Mouse (Mus musculus) heart, adult 2 months (tissue): ENCODE measurements at regions not wholly inside any gene's neighbourhood (a gene's known extent, or its start where the extent isn't known, plus 50 kb on each side); places are given as distances from the start of the nearest gene placed in this dataset.

Experiments
- DNase-seq, 2 experiments: peaks; one replicate each; pipeline ENCODE4 v3.0.0; 2021
- H3K27ac ChIP-seq: fragments of 200-600 bp; 2 replicates; pipeline ENCODE4 v1.8.1; 2022
- H3K27me3 ChIP-seq: fragments of 200-500 bp; 2 replicates; pipeline ENCODE4 v1.6.1; 2012; ENCODE audit warnings: mild to moderate bottlenecking, low read length, inconsistent platforms, mixed read lengths; ENCODE audit not compliant: control insufficient read depth, insufficient read depth
- H3K36me3 ChIP-seq: fragments of 200-500 bp; 2 replicates; pipeline ENCODE4 v1.6.1; 2012; ENCODE audit warnings: low read length, inconsistent platforms; ENCODE audit not compliant: control insufficient read depth, insufficient read depth
- H3K4me1 ChIP-seq: fragments of 200-500 bp; 2 replicates; pipeline ENCODE4 v1.6.1; 2011; ENCODE audit warnings: low read length; ENCODE audit not compliant: control insufficient read depth, insufficient read depth
- H3K4me3 ChIP-seq: fragments of 200-600 bp; 2 replicates; pipeline ENCODE4 v1.8.1; 2022
- H3K79me2 ChIP-seq: fragments of 200-500 bp; replicated peaks from 2 replicates; pipeline ENCODE4 v1.6.1; 2012; ENCODE audit warnings: mild to moderate bottlenecking, inconsistent platforms, low read length, moderate library complexity, mixed read lengths; ENCODE audit not compliant: control insufficient read depth, insufficient read depth
- H3K9ac ChIP-seq: fragments of 200-500 bp; 2 replicates; pipeline ENCODE4 v1.6.1; 2012; ENCODE audit warnings: low read depth, mild to moderate bottlenecking, control low read depth, inconsistent platforms, low read length, mixed read lengths
- CTCF ChIP-seq: fragments of 200-600 bp; IDR thresholded peaks from 2 replicates; pipeline ENCODE4 v1.8.1; 2022; ENCODE audit warnings: antibody characterized with exemption, mild to moderate bottlenecking, moderate library complexity
- EP300 ChIP-seq: fragments of 200-500 bp; IDR thresholded peaks from 2 replicates; pipeline ENCODE4 v1.6.1; 2011; ENCODE audit warnings: low read depth, low read length, control low read depth; ENCODE audit not compliant: insufficient read depth
- POLR2A ChIP-seq: fragments of 200-500 bp; IDR thresholded peaks from 2 replicates; pipeline ENCODE4 v1.6.1; 2011; ENCODE audit warnings: mild to moderate bottlenecking, low read depth, low read length, control low read depth; ENCODE audit not compliant: insufficient read depth
- WGBS: fragments of 180-500 bp; shearing (Covaris S2); methylation state at CpG from one replicate; pipeline ENCODE4 v1.1.7; 2018; 5-methylcytosine and 5-hydroxymethylcytosine counted together
- intact Hi-C: fragments of 180-260 bp; cut with DNase I; formaldehyde crosslinking; loops from one replicate; pipeline ENCODE4 v1.15.1; 2025

- H3K27me3 ChIP-seq = no peaks in the 10 kb centered on the region
- no peak for DNase-seq
- no peak overlapping the region for H3K4me3 ChIP-seq
- H3K36me3 ChIP-seq = no peaks in the 10 kb centered on the region
- H3K27ac ChIP-seq = no peak overlapping the region
- TF ChIP-seq EP300 (no peak), POLR2A (no peak), CTCF (no peak)
- no peaks in the 10 kb centered on the region for H3K79me2 ChIP-seq
- WGBS = 85% methylated on average over 7 of the region's 7 CpGs
- no peaks in the 10 kb centered on the region for H3K4me1 ChIP-seq
- no peak overlapping the region for H3K9ac ChIP-seq
- intact Hi-C loops = no loop called here
These were observed 434.9 kb downstream of the Rnf144b start for GRCm38 (mm10) chr13:47557196-47557974.

GRCm38 (mm10) chr13:47562836-47563235 lies 440.4 kb downstream of the Rnf144b start:
- WGBS = 52% methylated on average over 8 of the region's 8 CpGs
- intact Hi-C loops = no loop called here
- Histone ChIP-seq H3K4me1 (no peaks in the 10 kb centered on the region), H3K36me3 (no peaks in the 10 kb centered on the region), H3K4me3 (no peak overlapping the region), H3K27ac (no peak overlapping the region), H3K79me2 (no peaks in the 10 kb centered on the region), H3K9ac (no peak overlapping the region), H3K27me3 (no peaks in the 10 kb centered on the region)
- no peak for DNase-seq
- TF ChIP-seq EP300 (no peak), CTCF (no peak), POLR2A (no peak)

- no peak for DNase-seq
- 70% methylated on average over 3 of the region's 3 CpGs for WGBS
- intact Hi-C loops = no loop called here
- no peak overlapping the region for H3K27ac ChIP-seq
- TF ChIP-seq CTCF (peak; percentile 44), POLR2A (no peak), EP300 (no peak)
- no peaks in the 10 kb centered on the region for H3K79me2 ChIP-seq
- no peak overlapping the region for H3K9ac ChIP-seq
- H3K4me3 ChIP-seq = no peak overlapping the region
- H3K36me3 ChIP-seq = no peaks in the 10 kb centered on the region
- no peaks in the 10 kb centered on the region for H3K4me1 ChIP-seq
- H3K27me3 ChIP-seq = no peaks in the 10 kb centered on the region
These were observed 454.1 kb downstream of the Rnf144b start for GRCm38 (mm10) chr13:47576516-47576915.

- intact Hi-C loops = no loop called here
- H3K4me1 ChIP-seq = no peaks in the 10 kb centered on the region
- H3K9ac ChIP-seq = no peak overlapping the region
- H3K4me3 ChIP-seq = no peak overlapping the region
- no peak for DNase-seq
- no peaks in the 10 kb centered on the region for H3K79me2 ChIP-seq
- H3K27me3 ChIP-seq = no peaks in the 10 kb centered on the region
- 89% methylated on average over 5 of the region's 5 CpGs for WGBS
- no peak overlapping the region for H3K27ac ChIP-seq
- TF ChIP-seq EP300 (no peak), CTCF (no peak), POLR2A (no peak)
- no peaks in the 10 kb centered on the region for H3K36me3 ChIP-seq
These were observed 457.7 kb downstream of the Rnf144b start for GRCm38 (mm10) chr13:47580144-47580543.

- intact Hi-C loops = no loop called here
- 63% methylated on average over 1 of the region's 1 CpGs for WGBS
- no peak for DNase-seq
These were observed 462.7 kb downstream of the Rnf144b start for GRCm38 (mm10) chr13:47585158-47585557.

GRCm38 (mm10) chr13:47602646-47603045 lies 480.2 kb downstream of the Rnf144b start:
- TF ChIP-seq POLR2A = no peak
- no peak for TF ChIP-seq EP300
- no peak for TF ChIP-seq CTCF
- 27% methylated on average over 1 of the region's 1 CpGs for WGBS
- DNase-seq = no peak
- Histone ChIP-seq H3K36me3 (no peaks in the 10 kb centered on the region), H3K9ac (no peak overlapping the region), H3K4me3 (no peak overlapping the region), H3K79me2 (no peaks in the 10 kb centered on the region), H3K27me3 (no peaks in the 10 kb centered on the region), H3K27ac (no peak overlapping the region), H3K4me1 (no peaks in the 10 kb centered on the region)
- intact Hi-C loops = no loop called here

More at GRCm38 (mm10) chr13:47585158-47585557, 462.7 kb downstream of the Rnf144b start:
- H3K4me1 ChIP-seq = no peaks in the 10 kb centered on the region
- H3K79me2 ChIP-seq = no peaks in the 10 kb centered on the region
- no peak overlapping the region for H3K4me3 ChIP-seq
- no peak overlapping the region for H3K27ac ChIP-seq
- no peaks in the 10 kb centered on the region for H3K36me3 ChIP-seq
- H3K9ac ChIP-seq = no peak overlapping the region
- H3K27me3 ChIP-seq = no peaks in the 10 kb centered on the region
- TF ChIP-seq EP300 = no peak
- no peak for TF ChIP-seq CTCF
- no peak for TF ChIP-seq POLR2A
